Mouse (Mus musculus): ENCODE results near the gene Ccdc152.

Ccdc152 gene

GRCm38 (mm10) chr15:3303426-3303825 is at the start of gene Ccdc152:
Gene Ccdc152 (minus strand): TSS chr15:3303526.
- in situ Hi-C loops (cut with MboI), result no loop called here

GRCm38 (mm10) chr15:3349306-3350064 is 46.2 kb upstream of the Ccdc152 start:
- in situ Hi-C loops (cut with MboI), result no loop called here

- in situ Hi-C loops (cut with MboI), result no loop called here
These were observed 43.4 kb upstream of the Ccdc152 start for GRCm38 (mm10) chr15:3346682-3347081.

- in situ Hi-C loops (cut with MboI), result no loop called here
These were observed 41.2 kb upstream of the Ccdc152 start for GRCm38 (mm10) chr15:3344555-3344954.

DNA sequence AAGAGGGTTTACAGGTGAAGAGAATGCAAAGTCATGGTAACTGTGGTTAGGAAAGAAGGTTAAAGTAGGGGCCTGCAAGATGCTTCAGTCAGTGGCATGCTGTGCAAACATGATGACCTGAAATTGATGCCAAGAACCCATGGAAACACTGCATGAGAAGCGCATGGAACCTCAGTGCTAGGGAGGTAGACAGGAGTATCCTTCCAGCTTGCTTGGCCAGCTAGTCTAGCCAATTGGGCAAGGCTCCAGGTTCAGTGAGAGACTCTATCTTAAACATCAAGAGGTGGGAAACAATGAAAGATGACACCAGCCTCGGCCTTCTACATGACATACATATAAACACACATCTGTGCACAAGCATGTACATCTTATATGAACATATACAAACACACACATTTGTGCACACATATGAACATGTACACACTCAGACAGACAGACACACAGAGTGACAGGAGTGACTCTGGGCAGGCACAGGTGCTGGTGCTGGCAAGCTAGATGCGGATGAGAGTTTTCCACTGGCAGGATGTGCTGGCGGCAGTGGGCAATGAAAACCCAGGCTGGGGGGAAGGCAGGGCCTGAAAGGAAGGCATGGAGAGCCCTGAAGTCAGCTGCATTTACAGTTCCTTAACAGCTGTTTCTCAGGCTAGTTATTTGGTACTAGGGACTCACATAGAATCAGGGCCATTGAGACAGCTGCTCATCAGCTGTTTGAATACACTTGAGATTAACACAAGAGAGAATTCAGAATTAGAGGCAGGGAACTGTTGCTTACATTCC is 38.7 kb upstream of the Ccdc152 start:
- in situ Hi-C loops (cut with MboI), result no loop called here

DNA sequence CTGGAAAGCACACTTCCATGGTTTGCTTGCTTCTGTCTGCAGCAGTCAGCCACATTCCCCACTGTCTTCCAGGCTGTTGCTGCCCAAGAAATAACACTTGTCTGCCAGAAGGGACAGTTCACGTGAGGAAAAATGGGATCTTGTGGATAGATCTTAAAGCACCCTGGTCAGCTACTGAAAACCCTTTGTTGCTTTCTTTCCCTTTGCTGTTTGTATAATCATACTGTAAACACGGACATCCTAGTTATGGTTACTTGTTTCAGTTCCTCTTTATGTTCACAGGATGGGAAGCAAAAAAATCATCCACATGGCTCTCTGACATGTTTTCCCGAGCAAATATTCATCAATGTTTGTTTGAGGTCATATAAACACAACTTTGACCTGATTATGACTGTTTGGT is 36.5 kb upstream of the Ccdc152 start:
- in situ Hi-C loops (cut with MboI), result no loop called here

GRCm38 (mm10) chr15:3332517-3332916 is 29.2 kb upstream of the Ccdc152 start:
- in situ Hi-C loops (cut with MboI), result no loop called here

DNA sequence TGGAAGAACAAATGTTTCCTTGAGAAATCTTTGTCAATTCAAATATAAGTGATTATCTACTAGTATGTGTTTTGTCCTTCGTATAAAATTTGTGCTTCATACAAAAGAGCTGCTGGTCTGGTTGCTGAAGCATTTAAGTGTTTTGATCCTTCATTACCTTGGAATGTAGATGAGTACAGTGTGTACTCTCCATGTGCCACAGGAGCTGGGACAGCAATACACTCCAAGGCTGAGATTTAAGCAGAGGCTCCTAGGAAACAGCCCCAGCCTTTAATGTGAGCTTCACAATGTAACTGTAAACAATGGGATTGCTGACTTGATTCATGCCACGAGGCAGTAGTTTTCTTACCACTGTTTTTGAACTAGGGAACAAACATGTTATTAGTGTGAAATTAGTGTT is 28.5 kb upstream of the Ccdc152 start:
- in situ Hi-C loops (cut with MboI), result no loop called here

- in situ Hi-C loops (cut with MboI), result no loop called here
These were observed 27.0 kb upstream of the Ccdc152 start for GRCm38 (mm10) chr15:3330291-3330690.

DNA sequence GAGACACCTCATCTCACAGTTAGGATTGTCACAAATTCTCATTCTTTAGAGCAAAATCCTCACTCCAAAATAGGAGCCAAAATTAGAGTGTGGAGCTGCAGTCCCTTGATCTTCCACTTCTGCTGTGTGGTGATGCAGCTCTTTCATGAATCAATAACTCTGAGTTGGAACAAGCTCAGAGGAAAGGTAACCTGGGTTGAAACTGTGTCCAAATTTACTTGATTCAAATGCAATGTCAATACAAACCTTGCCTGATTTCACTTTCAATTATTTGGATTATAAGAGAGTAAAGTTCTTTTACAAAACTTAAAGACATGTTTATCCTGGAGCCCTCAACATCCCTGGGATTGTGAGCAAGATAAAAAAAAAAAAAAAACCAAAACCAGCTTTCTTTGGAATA is 19.7 kb upstream of the Ccdc152 start:
- in situ Hi-C loops (cut with MboI), result no loop called here

GRCm38 (mm10) chr15:3319929-3320328 is 16.6 kb upstream of the Ccdc152 start:
- in situ Hi-C loops (cut with MboI), result no loop called here

DNA sequence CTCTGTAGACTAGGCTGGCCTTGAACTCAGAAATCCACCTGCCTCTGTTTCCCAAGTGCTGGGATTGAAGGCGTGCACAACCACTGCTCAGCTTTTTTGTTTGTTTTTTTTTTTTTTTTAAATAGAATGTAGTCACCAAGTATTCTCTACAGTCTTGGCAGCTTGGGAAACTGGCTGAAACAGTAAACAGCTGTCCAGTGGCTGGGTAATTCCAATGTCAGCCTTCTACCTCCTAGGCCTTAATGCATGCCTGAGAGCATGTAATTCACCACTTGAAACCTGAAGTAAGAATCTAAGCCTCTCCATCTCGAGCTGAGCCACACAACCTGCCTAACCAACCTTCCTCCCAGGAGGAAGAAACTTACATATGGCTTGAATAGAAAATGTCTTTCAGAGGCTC is 13.3 kb upstream of the Ccdc152 start:
- in situ Hi-C loops (cut with MboI), result no loop called here

DNA sequence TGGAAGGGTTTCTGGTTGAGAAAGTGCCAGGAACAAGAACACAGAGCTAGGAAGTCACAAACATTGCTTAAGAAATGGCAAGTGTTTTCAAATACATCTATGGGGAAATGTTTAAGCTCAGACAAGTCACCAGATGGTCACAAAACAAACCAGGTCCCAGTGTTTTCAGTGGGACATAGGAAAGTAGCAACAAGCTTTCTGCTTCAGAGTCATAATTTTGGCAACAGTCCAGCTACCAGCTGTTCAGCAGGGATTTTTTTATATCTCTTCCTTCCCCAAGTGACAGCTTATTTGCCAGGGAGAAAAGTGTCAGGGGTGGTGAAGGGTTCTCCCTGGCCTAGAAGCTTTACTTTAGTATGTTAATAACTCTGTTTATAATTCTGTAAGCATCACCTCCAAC is 9.6 kb upstream of the Ccdc152 start:
- in situ Hi-C loops (cut with MboI), result no loop called here

DNA sequence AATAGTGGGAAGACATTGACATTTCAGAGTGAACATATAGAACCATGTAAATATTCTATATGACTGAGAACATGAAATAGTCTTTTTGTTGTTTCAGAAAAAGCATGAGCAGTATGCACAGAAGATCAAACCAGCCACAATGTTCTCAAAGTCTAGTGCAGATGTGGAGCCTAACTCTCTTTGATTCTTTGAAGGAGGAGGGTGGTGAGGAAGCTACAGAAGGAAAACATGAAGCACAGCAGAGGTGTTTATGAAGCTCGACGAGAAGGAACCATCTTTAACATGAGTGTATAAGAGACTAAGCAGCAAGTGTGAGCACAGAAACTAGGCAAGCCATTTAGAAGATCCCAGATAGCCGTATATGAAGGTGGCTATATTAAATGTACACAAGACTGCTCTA is 6.5 kb upstream of the Ccdc152 start:
- in situ Hi-C loops (cut with MboI), result no loop called here

- in situ Hi-C loops (cut with MboI), result no loop called here
These were observed 2.8 kb downstream of the Ccdc152 start for GRCm38 (mm10) chr15:3300361-3301100.

DNA sequence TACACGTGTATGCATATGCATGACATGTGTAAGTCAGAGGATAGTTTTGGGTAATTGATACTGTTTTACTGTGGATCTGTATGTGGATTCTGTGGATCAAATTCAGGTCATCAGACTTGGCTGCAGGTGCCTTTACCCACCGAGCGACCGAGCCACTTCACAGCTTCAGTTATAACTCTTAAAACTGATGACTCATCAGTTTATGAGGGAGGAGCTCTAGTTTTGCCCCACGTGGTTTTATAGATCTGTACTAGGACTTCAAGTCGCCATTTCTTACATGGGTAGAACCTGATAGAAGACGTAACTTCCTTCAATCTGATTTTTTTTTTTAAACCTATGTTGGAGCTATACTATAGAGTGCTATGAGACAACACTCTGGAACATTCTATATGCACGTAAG is 5.7 kb downstream of the Ccdc152 start:
- in situ Hi-C loops (cut with MboI), result no loop called here

DNA sequence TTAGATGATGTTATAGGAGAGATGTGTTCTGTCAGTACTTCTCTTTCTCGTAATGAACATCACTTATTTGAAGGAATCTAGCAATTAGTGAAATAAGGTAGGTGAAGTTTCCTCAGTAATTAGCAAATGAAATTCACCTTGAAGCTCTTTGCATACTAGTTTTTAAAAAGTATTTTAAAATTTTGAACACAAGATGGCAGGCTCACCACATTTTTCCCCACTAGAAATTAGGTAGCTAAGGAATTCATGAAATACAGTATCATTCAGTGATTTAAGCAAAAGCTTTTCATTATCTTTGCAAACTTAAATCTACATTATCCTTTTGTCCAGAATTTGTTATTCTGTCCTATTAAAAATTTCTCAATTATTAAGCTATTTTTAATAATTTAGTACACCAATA is 7.3 kb downstream of the Ccdc152 start:
- in situ Hi-C loops (cut with MboI), result no loop called here

- in situ Hi-C loops (cut with MboI), result no loop called here
These were observed 9.8 kb downstream of the Ccdc152 start for GRCm38 (mm10) chr15:3293477-3293876.

DNA sequence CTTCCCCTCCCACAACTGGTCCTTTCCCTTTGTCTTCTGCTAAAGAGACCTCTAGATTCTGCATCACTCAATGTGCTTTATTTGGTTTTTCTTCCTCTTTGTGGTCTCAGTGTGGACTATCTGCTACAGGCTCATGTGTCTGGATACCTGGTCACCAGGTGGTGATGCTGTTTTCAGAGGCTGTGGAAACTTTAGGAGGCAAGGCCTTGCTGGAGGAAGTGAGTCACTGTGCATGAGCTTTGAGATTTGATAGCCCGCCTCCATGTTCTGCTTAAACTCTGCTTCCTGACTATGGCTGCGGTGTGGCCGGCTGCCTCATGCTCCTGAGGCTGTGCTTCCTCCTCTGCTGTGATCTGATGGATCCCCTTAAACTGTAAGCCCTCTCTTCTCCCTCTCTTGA is 12.9 kb downstream of the Ccdc152 start:
- in situ Hi-C loops (cut with MboI), result no loop called here

DNA sequence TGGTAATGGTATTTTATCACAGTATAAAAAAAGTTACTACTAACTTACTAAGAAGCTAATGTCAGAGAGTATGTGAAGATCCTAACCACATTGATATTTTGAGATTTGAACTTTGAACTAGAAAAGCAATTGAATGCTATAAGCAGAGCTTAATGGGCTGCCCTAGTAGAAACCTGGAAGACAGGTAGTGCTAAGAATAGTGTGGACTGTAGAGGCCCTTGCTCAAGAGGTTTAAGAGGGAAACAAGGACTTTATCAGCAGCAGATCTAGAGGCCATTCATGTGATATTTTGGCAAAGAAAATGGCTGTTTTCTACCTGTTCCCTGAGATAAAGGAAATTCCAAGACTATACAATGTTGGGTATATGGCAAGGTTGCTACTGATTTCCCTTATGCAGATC is 17.3 kb downstream of the Ccdc152 start:
- in situ Hi-C loops (cut with MboI), result no loop called here

GRCm38 (mm10) chr15:3281737-3282136 is 21.6 kb downstream of the Ccdc152 start:
- in situ Hi-C loops (cut with MboI), result no loop called here

- in situ Hi-C loops (cut with MboI), result no loop called here
These were observed 22.1 kb downstream of the Ccdc152 start for GRCm38 (mm10) chr15:3281216-3281615.

- in situ Hi-C loops (cut with MboI), result no loop called here
These were observed 24.1 kb downstream of the Ccdc152 start for GRCm38 (mm10) chr15:3279242-3279641.
